8 mouse cellular contexts compared by ENCODE assay signal in the genomic region with DNA sequence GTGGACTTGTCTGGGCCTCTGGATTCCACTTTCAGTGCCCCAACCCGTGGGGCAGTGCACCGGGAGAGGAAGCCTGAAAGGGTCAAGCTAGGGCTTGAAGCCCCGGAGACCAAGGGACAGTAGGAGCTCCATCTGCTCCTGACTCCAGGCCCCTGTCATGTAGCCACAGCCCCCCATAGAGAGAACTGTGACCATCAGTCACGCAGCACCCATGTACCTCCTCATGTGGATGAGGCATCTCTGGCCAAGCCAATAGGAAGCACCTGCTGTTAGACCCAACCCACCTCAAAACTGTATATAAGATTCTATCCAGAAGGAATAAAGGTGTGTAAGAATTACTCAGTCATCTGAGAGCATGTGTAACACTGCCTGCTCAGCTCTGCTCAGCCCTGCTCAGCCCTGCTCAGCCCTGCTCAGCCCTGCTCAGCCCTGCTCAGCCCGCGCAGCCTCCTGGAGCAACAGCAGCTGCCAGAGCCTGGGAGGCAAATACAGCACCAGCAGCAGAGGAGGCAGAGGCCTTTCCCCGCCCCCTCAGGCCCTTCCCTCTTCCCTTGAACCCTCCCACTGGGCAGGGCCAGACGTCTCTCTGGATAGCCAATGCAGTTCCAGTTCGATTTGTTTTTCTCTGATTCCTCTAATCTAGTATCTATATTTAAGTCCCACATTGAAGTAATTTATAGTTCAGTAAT.
A peak's percentile ranks its signal among the peaks of the same experiment; 100 is the strongest.
DNase-seq lines count a peak whose midpoint lies in the region; ATAC-seq and TF ChIP-seq lines count a peak whose summit lies in the region.

No protein-coding gene starts in this region.

- H3K27ac ChIP-seq in intestine, embryonic 14.5 days (ENCODE audit: low read depth): no peak overlapping the region
- no peak overlapping the region for H3K27ac ChIP-seq in intestine, postnatal 0 days (ENCODE audit: low read depth, low read length)
- H3K27ac ChIP-seq in heart, embryonic 14.5 days (replicated peaks in 1 of 2; ENCODE audit: control insufficient read depth in 1 of 2, insufficient read depth in 1 of 2, low read depth in 2 of 2, low read length in 2 of 2): no peak overlapping the region

- peak; percentile 60 for DNase-seq in intestine, embryonic 14.5 days (ENCODE audit: low spot score)
- DNase-seq in kidney, postnatal 25 days: peak; percentile 34 to 63
- peak; percentile 24 for DNase-seq in telencephalon, adult 2 months (ENCODE audit: low read depth, low spot score)
- DNase-seq in thymus, postnatal 36 days: no peak

- ATAC-seq in intestine, embryonic 14.5 days (replicated peaks; ENCODE audit: low FRiP score, low TSS enrichment, low read depth): peak; percentile 68
- no peak for ATAC-seq in intestine, postnatal 0 days
- ATAC-seq in common myeloid progenitor, adult 5-6 weeks (replicated peaks; ENCODE audit: low read depth, poor library complexity, severe bottlenecking): peak; percentile 98
- ATAC-seq in heart, embryonic 14.5 days (ENCODE audit: insufficient number of reproducible peaks, insufficient read depth, low FRiP score, low read depth): peak; percentile 47; the same call in 1 of the 2 replicates
- peak; percentile 98 for ATAC-seq in megakaryocyte progenitor cell, adult 5-6 weeks (replicated peaks; ENCODE audit: poor library complexity)

- no peak for TF ChIP-seq CTCF in intestine, postnatal 0 days (IDR thresholded peaks at IDR 0.05; ENCODE audit: low read depth)

- no peaks in the 10 kb centered on the region for H3K4me1 ChIP-seq in intestine, embryonic 14.5 days (replicated peaks; ENCODE audit: control insufficient read depth, insufficient read depth, low read length)
- no peaks in the 10 kb centered on the region for H3K4me1 ChIP-seq in intestine, postnatal 0 days (replicated peaks; ENCODE audit: control insufficient read depth, insufficient read depth, low read length)
- H3K4me1 ChIP-seq in heart, embryonic 14.5 days (ENCODE audit: control insufficient read depth in 2 of 2, insufficient read depth in 2 of 2, low read length in 2 of 2): no peaks in the 10 kb centered on the region

- no peaks in the 10 kb centered on the region for H3K36me3 ChIP-seq in intestine, embryonic 14.5 days (ENCODE audit: control insufficient read depth, insufficient read depth, low read length)
- no peaks in the 10 kb centered on the region for H3K36me3 ChIP-seq in intestine, postnatal 0 days (ENCODE audit: control insufficient read depth, insufficient read depth)
- H3K36me3 ChIP-seq in heart, embryonic 14.5 days (ENCODE audit: control insufficient read depth, insufficient read depth, low read length): no peaks in the 10 kb centered on the region

- no peak overlapping the region for H3K9ac ChIP-seq in intestine, embryonic 14.5 days (ENCODE audit: low read length)
- H3K9ac ChIP-seq in intestine, postnatal 0 days (ENCODE audit: low read depth, low read length): no peak overlapping the region
- no peak overlapping the region for H3K9ac ChIP-seq in heart, embryonic 14.5 days (ENCODE audit: low read length)

- no peaks in the 10 kb centered on the region for H3K9me3 ChIP-seq in intestine, embryonic 14.5 days (ENCODE audit: control insufficient read depth, low read length)
- no peaks in the 10 kb centered on the region for H3K9me3 ChIP-seq in intestine, postnatal 0 days (ENCODE audit: control insufficient read depth)
- H3K9me3 ChIP-seq in heart, embryonic 14.5 days (ENCODE audit: control insufficient read depth, low read length): no peaks in the 10 kb centered on the region

- WGBS in intestine, embryonic 14.5 days: 39% methylated on average over 9 of the region's 9 CpGs
- WGBS in intestine, postnatal 0 days: 34% methylated on average over 9 of the region's 9 CpGs
- 34% methylated on average over 9 of the region's 9 CpGs for WGBS in heart, embryonic 14.5 days

- no peak overlapping the region for H3K4me3 ChIP-seq in intestine, embryonic 14.5 days (ENCODE audit: low read depth, low read length)
- no peak overlapping the region for H3K4me3 ChIP-seq in intestine, postnatal 0 days (ENCODE audit: low read depth, low read length)
- H3K4me3 ChIP-seq in heart, embryonic 14.5 days (ENCODE audit: control insufficient read depth in 1 of 2, insufficient read depth in 1 of 2, low read depth in 1 of 2, low read length in 2 of 2): no peak overlapping the region

- no peaks in the 10 kb centered on the region for H3K27me3 ChIP-seq in intestine, embryonic 14.5 days (replicated peaks; ENCODE audit: control insufficient read depth, insufficient read depth, low read length)
- H3K27me3 ChIP-seq in intestine, postnatal 0 days (replicated peaks; ENCODE audit: control insufficient read depth, insufficient read depth, low read length): no peaks in the 10 kb centered on the region
- H3K27me3 ChIP-seq in heart, embryonic 14.5 days (ENCODE audit: control insufficient read depth, insufficient read depth, low read length): no peaks in the 10 kb centered on the region

- 0 out of 2 replicates have a peak overlapping the region, but pooled peaks have one; percentile 13 for H3K4me2 ChIP-seq in intestine, embryonic 14.5 days (ENCODE audit: low read length)
- no peak overlapping the region for H3K4me2 ChIP-seq in intestine, postnatal 0 days (replicated peaks; ENCODE audit: low read depth)
- H3K4me2 ChIP-seq in heart, embryonic 14.5 days (ENCODE audit: low read length): peak overlapping the region; percentile 24; the same call in 1 of the 2 replicates

Comparison
In these comparisons a context has a peak if more than half of its experiments do, and no peak if none do; other contexts are left out.
1. DNase-seq: peak in intestine, embryonic 14.5 days (single experiment), kidney, postnatal 25 days (2 of 2) and telencephalon, adult 2 months (single experiment); none in thymus, postnatal 36 days (0 of 2).